Mouse (Mus musculus) cerebellum, adult 11 months (tissue): ENCODE data around the gene Myo18b.

ENCODE experiments used
- DNase-seq: peaks from one replicate; pipeline ENCODE4 v3.0.0; 2022

The Myo18b gene

GRCm38 (mm10) chr5:112876846-112877390 is 19.2 kb downstream of the Myo18b start:
- peak; percentile 35 for DNase-seq

- no peak for DNase-seq
These were observed 23.2 kb downstream of the Myo18b start for GRCm38 (mm10) chr5:112872999-112873398.

GRCm38 (mm10) chr5:112870729-112871128 is 25.4 kb downstream of the Myo18b start:
- peak; percentile 73 for DNase-seq

GRCm38 (mm10) chr5:112868620-112869019 is 27.5 kb downstream of the Myo18b start:
- no peak for DNase-seq

- DNase-seq: peak; percentile 37
These were observed 31.3 kb downstream of the Myo18b start for GRCm38 (mm10) chr5:112864719-112865367.

- no peak for DNase-seq
These were observed 36.7 kb downstream of the Myo18b start for GRCm38 (mm10) chr5:112859379-112860035.

GRCm38 (mm10) chr5:112853179-112853578 is 43.0 kb downstream of the Myo18b start:
- no peak for DNase-seq

GRCm38 (mm10) chr5:112851389-112851788 is 44.8 kb downstream of the Myo18b start:
- no peak for DNase-seq

- DNase-seq: peak; percentile 34
These were observed 47.4 kb downstream of the Myo18b start for GRCm38 (mm10) chr5:112848586-112849280.

- no peak for DNase-seq
These were observed 48.1 kb downstream of the Myo18b start for GRCm38 (mm10) chr5:112847985-112848542.

- no peak for DNase-seq
These were observed 50.0 kb downstream of the Myo18b start for GRCm38 (mm10) chr5:112846146-112846545.

GRCm38 (mm10) chr5:112844460-112844859 is 51.7 kb downstream of the Myo18b start:
- no peak for DNase-seq

GRCm38 (mm10) chr5:112843676-112844257 is 52.4 kb downstream of the Myo18b start:
- no peak for DNase-seq

- no peak for DNase-seq
These were observed 53.5 kb downstream of the Myo18b start for GRCm38 (mm10) chr5:112842696-112843095.

- DNase-seq: no peak
These were observed 54.3 kb downstream of the Myo18b start for GRCm38 (mm10) chr5:112841850-112842249.

GRCm38 (mm10) chr5:112834896-112835295 is 61.3 kb downstream of the Myo18b start:
- no peak for DNase-seq

GRCm38 (mm10) chr5:112833866-112834265 is 62.3 kb downstream of the Myo18b start:
- no peak for DNase-seq

- DNase-seq: no peak
These were observed 70.9 kb downstream of the Myo18b start for GRCm38 (mm10) chr5:112825091-112825794.

GRCm38 (mm10) chr5:112824376-112824775 is 71.8 kb downstream of the Myo18b start:
- no peak for DNase-seq

- no peak for DNase-seq
These were observed 73.7 kb downstream of the Myo18b start for GRCm38 (mm10) chr5:112822426-112822825.

GRCm38 (mm10) chr5:112815051-112815450 is 81.1 kb downstream of the Myo18b start:
- no peak for DNase-seq

GRCm38 (mm10) chr5:112807629-112808028 is 88.5 kb downstream of the Myo18b start:
- DNase-seq: no peak
